Mouse (Mus musculus) forebrain, embryonic 11.5 days (tissue): ENCODE data around the gene Fam84b. TPM values are rescaled to one million over a fixed set of nuclear protein-coding genes. Genes with fewer than 3 reads are reported as not detected.

ENCODE experiments used
- ATAC-seq: fragments of 200-750 bp; cut with Nextera tagmentation; replicated peaks from 2 replicates; pipeline ENCODE4 v1.8.0; 2017; ENCODE audit warnings: moderate TSS enrichment; ENCODE audit not compliant: low FRiP score
- DNase-seq: peaks from one replicate; pipeline ENCODE4 v3.0.0-alpha.2; 2017; ENCODE audit warnings: low spot score
- H3K27ac ChIP-seq: fragments of 300-500 bp; sonication (generic); 2 replicates; pipeline ENCODE4 v1.5.1; 2014; ENCODE audit warnings: low read depth, low read length
- H3K27me3 ChIP-seq: fragments of 300-500 bp; sonication (generic); 2 replicates; pipeline ENCODE4 v1.6.1; 2014; ENCODE audit warnings: mild to moderate bottlenecking, low read length, mixed read lengths; ENCODE audit not compliant: control insufficient read depth, insufficient read depth
- H3K36me3 ChIP-seq: fragments of 300-500 bp; sonication (generic); 2 replicates; pipeline ENCODE4 v1.6.1; 2014; ENCODE audit warnings: mild to moderate bottlenecking, low read length, moderate library complexity, mixed read lengths; ENCODE audit not compliant: control insufficient read depth, insufficient read depth
- H3K4me1 ChIP-seq: fragments of 300-500 bp; sonication (generic); replicated peaks from 2 replicates; pipeline ENCODE4 v1.6.1; 2014; ENCODE audit warnings: low read length, mixed read lengths; ENCODE audit not compliant: control insufficient read depth, insufficient read depth
- H3K4me2 ChIP-seq: fragments of 300-500 bp; sonication (generic); 2 replicates; pipeline ENCODE4 v1.6.1; 2014; ENCODE audit warnings: low read depth, mild to moderate bottlenecking, low read length, moderate library complexity, mixed read lengths; ENCODE audit not compliant: severe bottlenecking
- H3K4me3 ChIP-seq: fragments of 300-500 bp; sonication (generic); 2 replicates; pipeline ENCODE4 v1.5.1; 2014; ENCODE audit warnings: low read depth, low read length
- H3K9ac ChIP-seq: fragments of 300-500 bp; sonication (generic); 2 replicates; pipeline ENCODE4 v1.6.1; 2014; ENCODE audit warnings: low read length
- H3K9me3 ChIP-seq: fragments of 300-500 bp; sonication (generic); 2 replicates; pipeline ENCODE4 v1.6.1; 2016; ENCODE audit warnings: low read length, mixed read lengths; ENCODE audit not compliant: control insufficient read depth
- WGBS: fragments of 180-500 bp; shearing (Covaris S2); extraction: QIAGEN DNeasy Blood & Tissue Kit; methylation state at CpG from one replicate; pipeline ENCODE4 v1.1.7; 2014; 5-methylcytosine and 5-hydroxymethylcytosine counted together
- polyA plus RNA-seq: library from polyadenylated mRNA; unstranded; fragments of >200 nt; fragmentation: Nextera tagmentation; extraction: Ambion mirVana; gene quantifications from 2 replicates; pipeline ENCODE4 v1.2.1, GENCODE M21; 2014

The Fam84b gene
- polyA plus RNA-seq, 1 experiment from 2014 or later: 24.9 TPM

DNA sequence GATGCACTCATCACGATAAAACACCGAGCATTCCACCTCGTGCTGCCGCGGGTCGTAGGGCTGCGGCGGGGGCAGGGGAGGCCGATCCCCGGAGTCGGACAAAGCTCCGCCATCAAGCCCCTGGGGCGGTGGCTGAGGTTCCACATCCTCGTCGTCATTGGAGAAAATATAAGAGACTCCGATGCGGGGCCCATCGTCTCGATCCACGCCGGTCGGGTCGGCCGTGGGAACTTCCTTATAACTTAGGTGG lies 30.0 kb downstream of the Fam84b start:
- Histone ChIP-seq H3K27me3 (no peaks in the 10 kb centered on the region), H3K9ac (peak overlapping the region; percentile 75), H3K9me3 (no peaks in the 10 kb centered on the region), H3K27ac (0 out of 2 replicates have a peak overlapping the region, but pooled peaks have one; percentile 83), H3K4me3 (peak overlapping the region; percentile 66), H3K36me3 (no peaks in the 10 kb centered on the region), H3K4me2 (peak overlapping the region; percentile 99), H3K4me1 (peaks cover 5% of the 10 kb centered on the region; the same call in 1 of the 2 replicates)
- under 1% methylated on average over 24 of the region's 24 CpGs for WGBS
- DNase-seq (no peak), ATAC-seq (0 out of 2 replicates have a peak, but pooled peaks have one; percentile 4)

GRCm38 (mm10) chr15:60822803-60823619 lies 30.6 kb downstream of the Fam84b start:
- DNase-seq (peak; percentile 90), ATAC-seq (peak; percentile 78)
- Histone ChIP-seq H3K9ac (peak overlapping the region; percentile 75), H3K27me3 (no peaks in the 10 kb centered on the region), H3K27ac (peak overlapping the region; percentile 83), H3K36me3 (no peaks in the 10 kb centered on the region), H3K4me2 (peak overlapping the region; percentile 99), H3K4me3 (peak overlapping the region; percentile 66), H3K9me3 (no peaks in the 10 kb centered on the region), H3K4me1 (peaks cover 5% of the 10 kb centered on the region; the same call in 1 of the 2 replicates)
- under 1% methylated on average over 68 of the region's 68 CpGs for WGBS

- Histone ChIP-seq H3K9ac (peak overlapping the region; percentile 75), H3K4me1 (peaks cover 5% of the 10 kb centered on the region; the same call in 1 of the 2 replicates), H3K9me3 (no peaks in the 10 kb centered on the region), H3K4me2 (peak overlapping the region; percentile 99), H3K27me3 (no peaks in the 10 kb centered on the region), H3K27ac (peak overlapping the region; percentile 83; the same call in 1 of the 2 replicates), H3K36me3 (no peaks in the 10 kb centered on the region), H3K4me3 (peak overlapping the region; percentile 66)
- DNase-seq (peak; percentile 58), ATAC-seq (peak; percentile 2)
- WGBS: 5% methylated on average over 10 of the region's 10 CpGs
Observed at GRCm38 (mm10) chr15:60822101-60822802, 31.3 kb downstream of the Fam84b start.

DNA sequence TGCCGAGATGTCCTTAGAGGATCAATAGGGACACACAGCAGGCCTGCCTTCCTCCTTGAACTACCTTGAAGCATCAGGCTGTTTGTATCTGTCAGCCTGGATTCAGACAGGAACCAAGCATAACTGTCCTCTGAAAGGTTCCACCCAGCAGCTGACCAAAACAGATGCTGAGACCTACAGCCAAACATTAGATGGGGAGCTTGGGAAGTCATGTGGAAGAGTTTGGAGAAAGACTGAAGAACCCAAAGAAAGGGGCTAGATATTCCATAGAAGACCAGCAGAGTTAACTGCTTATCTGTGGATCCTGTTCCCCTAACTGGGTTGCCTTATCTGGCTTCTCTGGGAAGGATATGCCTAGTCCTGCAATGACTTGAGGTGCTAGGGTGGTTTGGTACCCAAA lies 35.1 kb downstream of the Fam84b start:
- Histone ChIP-seq H3K9me3 (no peaks in the 10 kb centered on the region), H3K36me3 (no peaks in the 10 kb centered on the region), H3K4me3 (no peak overlapping the region), H3K27ac (no peak overlapping the region), H3K4me2 (no peak overlapping the region), H3K9ac (no peak overlapping the region), H3K27me3 (no peaks in the 10 kb centered on the region), H3K4me1 (peaks cover 8% of the 10 kb centered on the region; the same call in 1 of the 2 replicates)
- DNase-seq (no peak), ATAC-seq (no peak)
- 85% methylated on average over 1 of the region's 1 CpGs for WGBS

- Histone ChIP-seq H3K4me3 (no peak overlapping the region), H3K4me1 (peaks cover 3% of the 10 kb centered on the region; the same call in 1 of the 2 replicates), H3K36me3 (no peaks in the 10 kb centered on the region), H3K4me2 (no peak overlapping the region), H3K27me3 (no peaks in the 10 kb centered on the region), H3K9ac (no peak overlapping the region), H3K9me3 (no peaks in the 10 kb centered on the region), H3K27ac (no peak overlapping the region)
- 29% methylated on average over 1 of the region's 1 CpGs for WGBS
- no peak for DNase-seq
- ATAC-seq: peak; percentile 85
Observed at GRCm38 (mm10) chr15:60816478-60816877, 37.1 kb downstream of the Fam84b start.

DNA sequence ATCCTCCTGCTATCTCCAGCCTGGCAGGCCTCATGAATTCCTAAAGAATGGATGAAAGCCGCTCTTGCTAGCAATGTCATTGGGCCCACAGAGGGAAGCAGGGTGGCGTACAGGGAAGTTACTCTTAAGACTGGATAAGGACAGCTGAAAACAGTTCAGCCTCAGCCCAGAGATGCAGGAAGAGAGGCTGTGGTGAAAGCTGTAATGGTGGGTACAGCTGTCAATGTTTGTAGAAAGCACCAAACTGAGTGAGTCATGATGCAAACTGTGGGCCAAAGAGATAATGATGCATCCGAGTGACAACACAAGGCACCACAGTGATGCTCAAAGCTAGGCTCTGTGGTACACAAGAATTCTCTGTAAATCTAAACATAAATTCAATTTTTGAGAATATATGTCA lies 39.0 kb downstream of the Fam84b start:
- Histone ChIP-seq H3K4me2 (no peak overlapping the region), H3K27me3 (no peaks in the 10 kb centered on the region), H3K9me3 (no peaks in the 10 kb centered on the region), H3K36me3 (no peaks in the 10 kb centered on the region), H3K27ac (no peak overlapping the region), H3K4me1 (peaks cover 3% of the 10 kb centered on the region; the same call in 1 of the 2 replicates), H3K9ac (no peak overlapping the region), H3K4me3 (no peak overlapping the region)
- no peak for DNase-seq
- ATAC-seq: no peak
- WGBS: 85% methylated on average over 3 of the region's 3 CpGs

DNA sequence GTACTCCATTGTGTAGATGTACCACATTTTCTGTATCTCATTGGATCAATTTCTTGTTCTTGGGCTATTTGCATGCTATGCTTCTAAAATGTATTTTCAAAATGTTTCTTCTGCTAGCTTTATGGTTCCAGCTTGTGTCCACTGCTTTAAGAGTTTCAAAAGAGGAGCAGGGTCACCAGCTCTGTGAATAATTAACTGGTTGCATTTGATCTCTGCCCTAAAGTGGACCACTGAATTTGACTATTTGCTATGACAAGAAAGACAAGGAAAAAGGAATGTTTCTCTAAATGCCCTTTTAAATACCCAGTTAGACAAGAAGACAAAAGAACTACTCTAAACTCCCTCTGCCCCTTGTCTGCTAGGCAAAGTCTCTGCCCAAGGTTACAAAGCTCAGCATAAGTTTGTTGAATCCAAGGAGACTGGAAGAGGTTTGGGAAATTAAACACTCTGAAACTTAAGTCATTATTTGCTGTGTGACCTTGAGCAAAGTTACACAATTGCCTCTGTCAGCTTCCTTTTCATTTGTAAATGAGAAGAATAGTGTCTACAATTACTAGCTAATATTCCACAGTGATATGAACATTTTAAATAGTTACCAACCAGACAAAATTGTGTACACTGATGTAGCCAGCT lies 60.4 kb downstream of the Fam84b start:
- no peak for DNase-seq
- Histone ChIP-seq H3K4me3 (no peak overlapping the region), H3K4me1 (no peaks in the 10 kb centered on the region), H3K27me3 (no peaks in the 10 kb centered on the region), H3K36me3 (no peaks in the 10 kb centered on the region), H3K27ac (no peak overlapping the region), H3K9ac (no peak overlapping the region), H3K9me3 (no peaks in the 10 kb centered on the region), H3K4me2 (no peak overlapping the region)
- no peak for ATAC-seq

- DNase-seq: no peak
- H3K27me3 ChIP-seq: no peaks in the 10 kb centered on the region
- H3K27ac ChIP-seq: no peak overlapping the region
- H3K4me1 ChIP-seq: no peaks in the 10 kb centered on the region
- no peak overlapping the region for H3K4me2 ChIP-seq
- H3K4me3 ChIP-seq: no peak overlapping the region
- no peaks in the 10 kb centered on the region for H3K36me3 ChIP-seq
- no peak overlapping the region for H3K9ac ChIP-seq
- no peaks in the 10 kb centered on the region for H3K9me3 ChIP-seq
- WGBS: 77% methylated on average over 1 of the region's 1 CpGs
- no peak for ATAC-seq
Observed at GRCm38 (mm10) chr15:60789084-60789483, 64.5 kb downstream of the Fam84b start.
